Mouse (Mus musculus) heart, embryonic 16.5 days (tissue): ENCODE measurements at regions not wholly inside any gene's neighbourhood (a gene's known extent, or its start where the extent isn't known, plus 50 kb on each side); places are given as distances from the start of the nearest gene placed in this dataset.

ENCODE experiments used
- ATAC-seq: fragments of 200-750 bp; cut with Nextera tagmentation; replicated peaks from 2 replicates; pipeline ENCODE4 v1.8.0; 2017; ENCODE audit warnings: moderate number of reproducible peaks; ENCODE audit not compliant: insufficient read depth, low FRiP score; ENCODE audit errors: extremely low read depth
- H3K27ac ChIP-seq: fragments of 300-500 bp; sonication (generic); 2 replicates; pipeline ENCODE4 v1.5.1; 2014; ENCODE audit warnings: mild to moderate bottlenecking, low read length, control low read depth, moderate library complexity
- H3K27me3 ChIP-seq: fragments of 300-500 bp; sonication (generic); 2 replicates; pipeline ENCODE4 v1.6.1; 2014; ENCODE audit warnings: low read length, mixed read lengths; ENCODE audit not compliant: control insufficient read depth, insufficient read depth
- H3K36me3 ChIP-seq: fragments of 300-500 bp; sonication (generic); 2 replicates; pipeline ENCODE4 v1.6.1; 2014; ENCODE audit not compliant: control insufficient read depth, insufficient read depth
- H3K4me1 ChIP-seq: fragments of 300-500 bp; sonication (generic); 2 replicates; pipeline ENCODE4 v1.6.1; 2014; ENCODE audit warnings: low read length, mixed read lengths; ENCODE audit not compliant: control insufficient read depth, insufficient read depth
- H3K4me2 ChIP-seq: fragments of 300-500 bp; sonication (generic); 2 replicates; pipeline ENCODE4 v1.6.1; 2014; ENCODE audit warnings: low read depth, mild to moderate bottlenecking, control low read depth, low read length
- H3K4me3 ChIP-seq: fragments of 300-500 bp; sonication (generic); 2 replicates; pipeline ENCODE4 v1.5.1; 2014; ENCODE audit warnings: mild to moderate bottlenecking, control low read depth, low read length
- H3K9ac ChIP-seq: fragments of 300-500 bp; sonication (generic); 2 replicates; pipeline ENCODE4 v1.6.1; 2014; ENCODE audit warnings: low read length, control low read depth
- H3K9me3 ChIP-seq: fragments of 300-500 bp; sonication (generic); replicated peaks from 2 replicates; pipeline ENCODE4 v1.6.1; 2016; ENCODE audit warnings: low read length; ENCODE audit not compliant: control insufficient read depth
- WGBS: fragments of 180-500 bp; shearing (Covaris S2); extraction: QIAGEN DNeasy Blood & Tissue Kit; methylation state at CpG from one replicate; pipeline ENCODE4 v1.1.7; 2014; 5-methylcytosine and 5-hydroxymethylcytosine counted together

- H3K4me2 ChIP-seq: no peak overlapping the region
- H3K4me1 ChIP-seq: no peaks in the 10 kb centered on the region; the same call in 1 of the 2 replicates
- 85% methylated on average over 3 of the region's 3 CpGs for WGBS
- no peak overlapping the region for H3K27ac ChIP-seq
- H3K9ac ChIP-seq: no peak overlapping the region
- H3K36me3 ChIP-seq: no peaks in the 10 kb centered on the region
- no peak for ATAC-seq
- H3K9me3 ChIP-seq: no peaks in the 10 kb centered on the region
- no peaks in the 10 kb centered on the region for H3K27me3 ChIP-seq
- no peak overlapping the region for H3K4me3 ChIP-seq
Observed at GRCm38 (mm10) chr11:6893063-6893462, 55.6 kb upstream of the Gm11983 start.

- 82% methylated on average over 5 of the region's 5 CpGs for WGBS
- Histone ChIP-seq H3K36me3 (no peaks in the 10 kb centered on the region), H3K4me2 (no peak overlapping the region), H3K4me3 (no peak overlapping the region), H3K4me1 (no peaks in the 10 kb centered on the region), H3K27ac (no peak overlapping the region), H3K9me3 (no peaks in the 10 kb centered on the region), H3K27me3 (no peaks in the 10 kb centered on the region), H3K9ac (no peak overlapping the region)
- no peak for ATAC-seq
Observed at GRCm38 (mm10) chr11:6890450-6890849, 53.0 kb upstream of the Gm11983 start.

GRCm38 (mm10) chr11:6889660-6890185 lies 52.3 kb upstream of the Gm11983 start:
- WGBS: 73% methylated on average over 8 of the region's 8 CpGs
- ATAC-seq: no peak
- Histone ChIP-seq H3K4me2 (no peak overlapping the region), H3K27ac (no peak overlapping the region), H3K4me3 (no peak overlapping the region), H3K27me3 (no peaks in the 10 kb centered on the region), H3K4me1 (no peaks in the 10 kb centered on the region), H3K36me3 (no peaks in the 10 kb centered on the region), H3K9me3 (no peaks in the 10 kb centered on the region), H3K9ac (no peak overlapping the region)

- Histone ChIP-seq H3K36me3 (no peaks in the 10 kb centered on the region), H3K9me3 (no peaks in the 10 kb centered on the region), H3K4me1 (no peaks in the 10 kb centered on the region), H3K27me3 (no peaks in the 10 kb centered on the region), H3K4me3 (no peak overlapping the region), H3K4me2 (no peak overlapping the region), H3K27ac (no peak overlapping the region), H3K9ac (no peak overlapping the region)
- WGBS: 82% methylated on average over 5 of the region's 5 CpGs
- no peak for ATAC-seq
Observed at GRCm38 (mm10) chr11:6889120-6889519, 51.7 kb upstream of the Gm11983 start.
